Mouse (Mus musculus) cerebellum, postnatal 25 days (tissue): ENCODE measurements around the gene Cel.

Experiments
- DNase-seq, 2 experiments: peaks; one replicate each; pipeline ENCODE4 v3.0.0; 2021; ENCODE audit warnings: mixed read lengths in 2 of 2

Gene Cel

GRCm38 (mm10) chr2:28517206-28517909 is 45.8 kb downstream of the Cel start:
- peak; percentile 78 to 90 for DNase-seq

- peak; percentile 93 to 95 for DNase-seq
Observed at GRCm38 (mm10) chr2:28514489-28514888, 48.7 kb downstream of the Cel start.

- DNase-seq: peak; percentile 67 to 69
Observed at GRCm38 (mm10) chr2:28513431-28514370, 49.5 kb downstream of the Cel start.

- peak; percentile 85 to 92 for DNase-seq
Observed at GRCm38 (mm10) chr2:28512798-28513401, 50.3 kb downstream of the Cel start, which contains the start of gene Ralgds. Ralgds (plus strand) TSS chr2:28513125.

GRCm38 (mm10) chr2:28511600-28511999 is 51.6 kb downstream of the Cel start:
- DNase-seq: peak; percentile 4 to 20

GRCm38 (mm10) chr2:28506291-28506690 is 56.9 kb downstream of the Cel start:
- peak; percentile 0 to 2 for DNase-seq

DNA sequence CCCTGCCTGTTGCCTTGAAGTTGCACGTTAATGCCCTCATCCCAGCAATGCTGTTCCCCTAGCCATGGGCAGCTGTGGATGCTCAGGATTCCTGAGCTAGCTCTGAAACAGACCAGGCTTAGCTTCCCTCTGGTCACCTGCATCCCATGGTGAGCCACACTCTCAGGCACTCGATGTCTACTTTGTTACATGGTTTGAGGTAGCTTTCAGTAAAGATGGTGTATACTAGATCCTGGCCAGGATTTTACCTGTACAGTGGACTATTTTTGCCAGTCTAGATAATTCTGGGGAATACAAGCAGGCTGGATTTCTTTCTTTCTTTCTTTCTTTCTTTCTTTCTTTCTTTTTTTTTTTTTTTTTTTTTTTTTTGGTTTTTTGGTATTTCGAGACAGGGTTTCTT is 57.4 kb downstream of the Cel start, which contains the start of gene Gm10134:
Gm10134 (plus strand) TSS at position 301 of the 400 bp plus-strand sequence.
- peak; percentile 0 to 1 for DNase-seq
